Mouse (Mus musculus): ENCODE measurements around the gene Pim1. TPM values are rescaled to one million over a fixed set of nuclear protein-coding genes. Genes with fewer than 3 reads are reported as not detected.

The Pim1 gene
- polyA plus RNA-seq, 1 experiment from 2014 or later = 47.0 TPM

GRCm38 (mm10) chr17:29499511-29499910, 9.0 kb downstream of the Pim1 start:
- Histone ChIP-seq H3K9me3 (ENCODE audit: control insufficient read depth, low read length) (0 out of 2 replicates have a peak, but pooled peaks cover 2% of the 10 kb centered on the region), H3K27ac (ENCODE audit: low read depth, low read length) (peak overlapping the region; percentile 98), H3K9ac (ENCODE audit: low read depth, low read length) (peak overlapping the region; percentile 65), H3K27me3 (replicated peaks; ENCODE audit: control insufficient read depth, insufficient read depth, low read length) (no peaks in the 10 kb centered on the region), H3K4me3 (ENCODE audit: low read depth, low read length) (peak overlapping the region; percentile 8; the same call in 1 of the 2 replicates), H3K4me1 (replicated peaks; ENCODE audit: control insufficient read depth, insufficient read depth, low read length) (peaks cover 57% of the 10 kb centered on the region), H3K36me3 (ENCODE audit: control insufficient read depth, insufficient read depth, low read length) (peaks cover 3% of the 10 kb centered on the region), H3K4me2 (peak overlapping the region; percentile 39)
- ATAC-seq (replicated peaks; ENCODE audit: low FRiP score) (peak; percentile 64), DNase-seq (ENCODE audit: low spot score) (peak; percentile 53)
- 44% methylated on average over 6 of the region's 6 CpGs for WGBS

GRCm38 (mm10) chr17:29500243-29500740, 9.7 kb downstream of the Pim1 start:
- Histone ChIP-seq H3K4me3 (ENCODE audit: low read depth, low read length) (no peak overlapping the region), H3K9me3 (ENCODE audit: control insufficient read depth, low read length) (0 out of 2 replicates have a peak, but pooled peaks cover 2% of the 10 kb centered on the region), H3K4me1 (replicated peaks; ENCODE audit: control insufficient read depth, insufficient read depth, low read length) (peaks cover 54% of the 10 kb centered on the region), H3K27ac (ENCODE audit: low read depth, low read length) (peak overlapping the region; percentile 98), H3K27me3 (replicated peaks; ENCODE audit: control insufficient read depth, insufficient read depth, low read length) (no peaks in the 10 kb centered on the region), H3K9ac (ENCODE audit: low read depth, low read length) (peak overlapping the region; percentile 65), H3K36me3 (ENCODE audit: control insufficient read depth, insufficient read depth, low read length) (no peaks in the 10 kb centered on the region; the same call in 1 of the 2 replicates), H3K4me2 (peak overlapping the region; percentile 39)
- DNase-seq (ENCODE audit: low spot score) (no peak), ATAC-seq (replicated peaks; ENCODE audit: low FRiP score) (peak; percentile 13; the same call in 1 of the 2 replicates)
- WGBS = 42% methylated on average over 7 of the region's 7 CpGs

GRCm38 (mm10) chr17:29500802-29501469, 10.4 kb downstream of the Pim1 start:
- peak overlapping the region; percentile 65 for H3K9ac ChIP-seq (ENCODE audit: low read depth, low read length)
- no peaks in the 10 kb centered on the region for H3K27me3 ChIP-seq (replicated peaks; ENCODE audit: control insufficient read depth, insufficient read depth, low read length)
- no peak overlapping the region for H3K4me3 ChIP-seq (ENCODE audit: low read depth, low read length)
- peak; percentile 90 for ATAC-seq (replicated peaks; ENCODE audit: low FRiP score)
- H3K9me3 ChIP-seq (ENCODE audit: control insufficient read depth, low read length) = 0 out of 2 replicates have a peak, but pooled peaks cover 2% of the 10 kb centered on the region
- H3K4me1 ChIP-seq (replicated peaks; ENCODE audit: control insufficient read depth, insufficient read depth, low read length) = peaks cover 54% of the 10 kb centered on the region
- H3K4me2 ChIP-seq = peak overlapping the region; percentile 39
- no peaks in the 10 kb centered on the region; the same call in 1 of the 2 replicates for H3K36me3 ChIP-seq (ENCODE audit: control insufficient read depth, insufficient read depth, low read length)
- peak; percentile 72 for DNase-seq (ENCODE audit: low spot score)
- H3K27ac ChIP-seq (ENCODE audit: low read depth, low read length) = peak overlapping the region; percentile 98
- WGBS = 38% methylated on average over 17 of the region's 17 CpGs

GRCm38 (mm10) chr17:29502005-29502668, 11.6 kb downstream of the Pim1 start:
- Histone ChIP-seq H3K27me3 (replicated peaks; ENCODE audit: control insufficient read depth, insufficient read depth, low read length) (no peaks in the 10 kb centered on the region), H3K36me3 (ENCODE audit: control insufficient read depth, insufficient read depth, low read length) (no peaks in the 10 kb centered on the region), H3K4me3 (ENCODE audit: low read depth, low read length) (no peak overlapping the region), H3K4me1 (replicated peaks; ENCODE audit: control insufficient read depth, insufficient read depth, low read length) (peaks cover 45% of the 10 kb centered on the region), H3K9me3 (ENCODE audit: control insufficient read depth, low read length) (0 out of 2 replicates have a peak, but pooled peaks cover 2% of the 10 kb centered on the region), H3K27ac (ENCODE audit: low read depth, low read length) (peak overlapping the region; percentile 98), H3K9ac (ENCODE audit: low read depth, low read length) (peak overlapping the region; percentile 23), H3K4me2 (peak overlapping the region; percentile 51)
- no peak for DNase-seq (ENCODE audit: low spot score)
- 55% methylated on average over 7 of the region's 7 CpGs for WGBS
- no peak for ATAC-seq (replicated peaks; ENCODE audit: low FRiP score)

- H3K27me3 ChIP-seq (replicated peaks; ENCODE audit: control insufficient read depth, insufficient read depth, low read length) = no peaks in the 10 kb centered on the region
- 0 out of 2 replicates have a peak, but pooled peaks cover 2% of the 10 kb centered on the region for H3K9me3 ChIP-seq (ENCODE audit: control insufficient read depth, low read length)
- peak overlapping the region; percentile 98 for H3K27ac ChIP-seq (ENCODE audit: low read depth, low read length)
- 14% methylated on average over 32 of the region's 32 CpGs for WGBS
- H3K36me3 ChIP-seq (ENCODE audit: control insufficient read depth, insufficient read depth, low read length) = no peaks in the 10 kb centered on the region
- peak overlapping the region; percentile 51 for H3K4me2 ChIP-seq
- H3K4me1 ChIP-seq (replicated peaks; ENCODE audit: control insufficient read depth, insufficient read depth, low read length) = peaks cover 41% of the 10 kb centered on the region
- peak overlapping the region; percentile 23 for H3K9ac ChIP-seq (ENCODE audit: low read depth, low read length)
- ATAC-seq (replicated peaks; ENCODE audit: low FRiP score) (no peak), DNase-seq (ENCODE audit: low spot score) (peak; percentile 46)
- H3K4me3 ChIP-seq (ENCODE audit: low read depth, low read length) = peak overlapping the region; percentile 18; the same call in 1 of the 2 replicates
These were observed 12.4 kb downstream of the Pim1 start for GRCm38 (mm10) chr17:29502669-29503665.

GRCm38 (mm10) chr17:29503700-29504099, 13.1 kb downstream of the Pim1 start:
- Histone ChIP-seq H3K4me2 (no peak overlapping the region), H3K27ac (ENCODE audit: low read depth, low read length) (no peak overlapping the region), H3K4me3 (ENCODE audit: low read depth, low read length) (no peak overlapping the region), H3K9me3 (ENCODE audit: control insufficient read depth, low read length) (0 out of 2 replicates have a peak, but pooled peaks cover 2% of the 10 kb centered on the region), H3K9ac (ENCODE audit: low read depth, low read length) (no peak overlapping the region), H3K4me1 (replicated peaks; ENCODE audit: control insufficient read depth, insufficient read depth, low read length) (peaks cover 36% of the 10 kb centered on the region), H3K27me3 (replicated peaks; ENCODE audit: control insufficient read depth, insufficient read depth, low read length) (no peaks in the 10 kb centered on the region), H3K36me3 (ENCODE audit: control insufficient read depth, insufficient read depth, low read length) (no peaks in the 10 kb centered on the region)
- ATAC-seq (replicated peaks; ENCODE audit: low FRiP score) (no peak), DNase-seq (ENCODE audit: low spot score) (no peak)
- 84% methylated on average over 5 of the region's 5 CpGs for WGBS

GRCm38 (mm10) chr17:29508927-29509608, 18.5 kb downstream of the Pim1 start:
- no peak overlapping the region; the same call in 1 of the 2 replicates for H3K9ac ChIP-seq (ENCODE audit: low read depth, low read length)
- peak; percentile 60 for ATAC-seq (replicated peaks; ENCODE audit: low FRiP score)
- peaks cover 21% of the 10 kb centered on the region for H3K4me1 ChIP-seq (replicated peaks; ENCODE audit: control insufficient read depth, insufficient read depth, low read length)
- no peak for DNase-seq (ENCODE audit: low spot score)
- H3K9me3 ChIP-seq (ENCODE audit: control insufficient read depth, low read length) = no peaks in the 10 kb centered on the region
- no peak overlapping the region for H3K4me3 ChIP-seq (ENCODE audit: low read depth, low read length)
- H3K27me3 ChIP-seq (replicated peaks; ENCODE audit: control insufficient read depth, insufficient read depth, low read length) = no peaks in the 10 kb centered on the region
- 59% methylated on average over 12 of the region's 12 CpGs for WGBS
- H3K27ac ChIP-seq (ENCODE audit: low read depth, low read length) = peak overlapping the region; percentile 40
- no peak overlapping the region for H3K4me2 ChIP-seq
- no peaks in the 10 kb centered on the region for H3K36me3 ChIP-seq (ENCODE audit: control insufficient read depth, insufficient read depth, low read length)
